Mouse (Mus musculus): ENCODE results near the gene Mybbp1a. TPM values are rescaled to one million over a fixed set of nuclear protein-coding genes. Genes with fewer than 3 reads are reported as not detected.

Mybbp1a gene
- 40.0 and 68.3 TPM in 2 replicates for polyA plus RNA-seq (2011; ENCODE audit: insufficient read depth, insufficient read length, low replicate concordance, missing spikeins)

- peak within 1 kb of the TSS; percentile 84 for H3K4me3 ChIP-seq (replicated peaks; ENCODE audit: control insufficient read depth, low read depth, low read length)
- TF ChIP-seq CTCF (IDR thresholded peaks at IDR 0.05; ENCODE audit: control insufficient read depth, insufficient read depth, low read length) (no peak), POLR2A (IDR thresholded peaks at IDR 0.05; ENCODE audit: borderline replicate concordance, control insufficient read depth, low read depth, low read length) (peak; percentile 90)
- H3K4me1 ChIP-seq (ENCODE audit: control insufficient read depth, insufficient read depth, low read length): peaks cover 1% of the 10 kb centered on the region; the same call in 1 of the 2 replicates
- peak within 1 kb of the TSS; percentile 42 for H3K27ac ChIP-seq (ENCODE audit: control insufficient read depth, insufficient read depth, low read depth, low read length, poor library complexity)
- under 1% methylated on average over 46 of the region's 46 CpGs for WGBS
Observed at GRCm38 (mm10) chr11:72440965-72441664, at the start of gene Mybbp1a. TSS of gene Mybbp1a (plus strand) at chr11:72441355.

- no peaks in the 10 kb centered on the region for H3K4me1 ChIP-seq (ENCODE audit: control insufficient read depth, insufficient read depth, low read length)
- no peak for TF ChIP-seq CTCF (IDR thresholded peaks at IDR 0.05; ENCODE audit: control insufficient read depth, insufficient read depth, low read length)
- no peak for TF ChIP-seq POLR2A (IDR thresholded peaks at IDR 0.05; ENCODE audit: borderline replicate concordance, control insufficient read depth, low read depth, low read length)
- WGBS: 51% methylated on average over 3 of the region's 3 CpGs
- H3K4me3 ChIP-seq (replicated peaks; ENCODE audit: control insufficient read depth, low read depth, low read length): no peak overlapping the region
- H3K27ac ChIP-seq (ENCODE audit: control insufficient read depth, insufficient read depth, low read depth, low read length, poor library complexity): no peak overlapping the region
Observed at GRCm38 (mm10) chr11:72393243-72393642, 47.9 kb upstream of the Mybbp1a start.

- Histone ChIP-seq H3K4me3 (replicated peaks; ENCODE audit: control insufficient read depth, low read depth, low read length) (no peak overlapping the region), H3K4me1 (ENCODE audit: control insufficient read depth, insufficient read depth, low read length) (no peaks in the 10 kb centered on the region), H3K27ac (ENCODE audit: control insufficient read depth, insufficient read depth, low read depth, low read length, poor library complexity) (no peak overlapping the region)
- WGBS: 66% methylated on average over 5 of the region's 5 CpGs
- TF ChIP-seq CTCF (IDR thresholded peaks at IDR 0.05; ENCODE audit: control insufficient read depth, insufficient read depth, low read length) (no peak), POLR2A (IDR thresholded peaks at IDR 0.05; ENCODE audit: borderline replicate concordance, control insufficient read depth, low read depth, low read length) (no peak)
Observed at GRCm38 (mm10) chr11:72393669-72394068, 47.5 kb upstream of the Mybbp1a start.

GRCm38 (mm10) chr11:72394694-72395093 lies 46.5 kb upstream of the Mybbp1a start:
- no peaks in the 10 kb centered on the region for H3K4me1 ChIP-seq (ENCODE audit: control insufficient read depth, insufficient read depth, low read length)
- no peak for TF ChIP-seq CTCF (IDR thresholded peaks at IDR 0.05; ENCODE audit: control insufficient read depth, insufficient read depth, low read length)
- no peak for TF ChIP-seq POLR2A (IDR thresholded peaks at IDR 0.05; ENCODE audit: borderline replicate concordance, control insufficient read depth, low read depth, low read length)
- WGBS: 36% methylated on average over 2 of the region's 2 CpGs
- no peak overlapping the region for H3K27ac ChIP-seq (ENCODE audit: control insufficient read depth, insufficient read depth, low read depth, low read length, poor library complexity)
- H3K4me3 ChIP-seq (replicated peaks; ENCODE audit: control insufficient read depth, low read depth, low read length): no peak overlapping the region

GRCm38 (mm10) chr11:72395652-72396051 lies 45.5 kb upstream of the Mybbp1a start:
- H3K4me3 ChIP-seq (replicated peaks; ENCODE audit: control insufficient read depth, low read depth, low read length): no peak overlapping the region
- 79% methylated on average over 6 of the region's 6 CpGs for WGBS
- TF ChIP-seq CTCF (IDR thresholded peaks at IDR 0.05; ENCODE audit: control insufficient read depth, insufficient read depth, low read length) (no peak), POLR2A (IDR thresholded peaks at IDR 0.05; ENCODE audit: borderline replicate concordance, control insufficient read depth, low read depth, low read length) (no peak)
- H3K27ac ChIP-seq (ENCODE audit: control insufficient read depth, insufficient read depth, low read depth, low read length, poor library complexity): no peak overlapping the region
- no peaks in the 10 kb centered on the region for H3K4me1 ChIP-seq (ENCODE audit: control insufficient read depth, insufficient read depth, low read length)

- Histone ChIP-seq H3K4me3 (replicated peaks; ENCODE audit: control insufficient read depth, low read depth, low read length) (no peak overlapping the region), H3K4me1 (ENCODE audit: control insufficient read depth, insufficient read depth, low read length) (no peaks in the 10 kb centered on the region), H3K27ac (ENCODE audit: control insufficient read depth, insufficient read depth, low read depth, low read length, poor library complexity) (no peak overlapping the region)
- no peak for TF ChIP-seq POLR2A (IDR thresholded peaks at IDR 0.05; ENCODE audit: borderline replicate concordance, control insufficient read depth, low read depth, low read length)
- no peak for TF ChIP-seq CTCF (IDR thresholded peaks at IDR 0.05; ENCODE audit: control insufficient read depth, insufficient read depth, low read length)
- 74% methylated on average over 7 of the region's 7 CpGs for WGBS
Observed at GRCm38 (mm10) chr11:72396621-72397020, 44.5 kb upstream of the Mybbp1a start.

GRCm38 (mm10) chr11:72397072-72397471 lies 44.1 kb upstream of the Mybbp1a start:
- Histone ChIP-seq H3K4me1 (ENCODE audit: control insufficient read depth, insufficient read depth, low read length) (no peaks in the 10 kb centered on the region), H3K27ac (ENCODE audit: control insufficient read depth, insufficient read depth, low read depth, low read length, poor library complexity) (no peak overlapping the region), H3K4me3 (replicated peaks; ENCODE audit: control insufficient read depth, low read depth, low read length) (no peak overlapping the region)
- TF ChIP-seq CTCF (IDR thresholded peaks at IDR 0.05; ENCODE audit: control insufficient read depth, insufficient read depth, low read length): no peak
- TF ChIP-seq POLR2A (IDR thresholded peaks at IDR 0.05; ENCODE audit: borderline replicate concordance, control insufficient read depth, low read depth, low read length): no peak
- 75% methylated on average over 10 of the region's 10 CpGs for WGBS

- H3K27ac ChIP-seq (ENCODE audit: control insufficient read depth, insufficient read depth, low read depth, low read length, poor library complexity): no peak overlapping the region
- WGBS: 79% methylated on average over 8 of the region's 8 CpGs
- H3K4me3 ChIP-seq (replicated peaks; ENCODE audit: control insufficient read depth, low read depth, low read length): no peak overlapping the region
- no peak for TF ChIP-seq POLR2A (IDR thresholded peaks at IDR 0.05; ENCODE audit: borderline replicate concordance, control insufficient read depth, low read depth, low read length)
- no peaks in the 10 kb centered on the region for H3K4me1 ChIP-seq (ENCODE audit: control insufficient read depth, insufficient read depth, low read length)
Observed at GRCm38 (mm10) chr11:72397811-72398525, 43.2 kb upstream of the Mybbp1a start.

All from bone marrow, adult 2 months (tissue).